Mouse (Mus musculus) bone marrow, adult 2 months (tissue): ENCODE data around the gene Snrnp200. TPM values are rescaled to one million over a fixed set of nuclear protein-coding genes. Genes with fewer than 3 reads are reported as not detected.
"Not testable (repeated sequence)": the region's sequence is repeated elsewhere in the genome, so short reads cannot be mapped to it uniquely, and the experiment has no call there.

ENCODE experiments used
- H3K27ac ChIP-seq: fragments of 200-500 bp; 2 replicates; pipeline ENCODE4 v1.5.1; 2012; ENCODE audit warnings: low read depth, mild to moderate bottlenecking, control low read depth, inconsistent platforms, low read length; ENCODE audit not compliant: control insufficient read depth, poor library complexity, insufficient read depth
- H3K4me1 ChIP-seq: fragments of 200-500 bp; 2 replicates; pipeline ENCODE4 v1.6.1; 2011; ENCODE audit warnings: low read length; ENCODE audit not compliant: control insufficient read depth, insufficient read depth
- H3K4me3 ChIP-seq: fragments of 200-500 bp; replicated peaks from 2 replicates; pipeline ENCODE3; 2011; ENCODE audit warnings: mild to moderate bottlenecking, low read depth, low read length, control low read depth; ENCODE audit not compliant: control insufficient read depth
- CTCF ChIP-seq: fragments of 200-500 bp; IDR thresholded peaks from 2 replicates; pipeline ENCODE4 v1.5.1; 2011; ENCODE audit warnings: low read length, control low read depth; ENCODE audit not compliant: control insufficient read depth, insufficient read depth
- POLR2A ChIP-seq: fragments of 200-500 bp; IDR thresholded peaks from 2 replicates; pipeline ENCODE4 v1.6.1; 2011; ENCODE audit warnings: low read depth, mild to moderate bottlenecking, control low read depth, low read length, borderline replicate concordance; ENCODE audit not compliant: control insufficient read depth
- WGBS: fragments of 180-500 bp; shearing (Covaris S2); methylation state at CpG from one replicate; pipeline ENCODE4 v1.1.7; 2018; 5-methylcytosine and 5-hydroxymethylcytosine counted together
- polyA plus RNA-seq: library from polyadenylated mRNA; stranded (reverse); fragments of >200 nt; gene quantifications from 2 replicates; pipeline ENCODE4 v1.2.4, GENCODE M21; 2011; ENCODE audit warnings: low replicate concordance; ENCODE audit not compliant: missing spikeins, insufficient read depth, insufficient read length

Snrnp200 gene
- polyA plus RNA-seq, 1 experiment: 29.0 TPM

DNA sequence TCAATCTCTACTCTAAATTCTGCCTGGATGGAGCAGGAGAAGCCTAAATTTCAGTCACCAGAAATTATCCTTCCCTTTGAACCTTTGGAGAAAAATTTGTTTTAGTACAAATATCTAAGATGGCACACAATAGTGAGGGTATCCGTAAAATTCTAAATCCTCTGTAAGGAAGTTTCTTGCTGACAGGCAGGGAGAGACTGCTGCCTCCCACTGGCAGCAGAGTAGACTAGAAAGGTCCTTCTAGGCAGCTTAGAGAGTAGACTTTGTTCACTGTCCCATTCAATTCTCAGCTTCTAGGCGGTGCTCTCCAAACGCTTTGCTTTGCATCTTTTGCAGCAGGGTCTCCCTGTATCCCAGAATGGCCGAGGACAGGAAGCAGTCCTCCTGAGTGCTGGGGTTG, 59.7 kb downstream of the Snrnp200 start:
- no peak overlapping the region for H3K4me3 ChIP-seq
- TF ChIP-seq POLR2A (no peak), CTCF (no peak)
- peaks cover 2% of the 10 kb centered on the region for H3K4me1 ChIP-seq
- WGBS: 70% methylated on average over 4 of the region's 4 CpGs
- 0 out of 2 replicates have a peak overlapping the region, but pooled peaks have one; percentile 18 for H3K27ac ChIP-seq

DNA sequence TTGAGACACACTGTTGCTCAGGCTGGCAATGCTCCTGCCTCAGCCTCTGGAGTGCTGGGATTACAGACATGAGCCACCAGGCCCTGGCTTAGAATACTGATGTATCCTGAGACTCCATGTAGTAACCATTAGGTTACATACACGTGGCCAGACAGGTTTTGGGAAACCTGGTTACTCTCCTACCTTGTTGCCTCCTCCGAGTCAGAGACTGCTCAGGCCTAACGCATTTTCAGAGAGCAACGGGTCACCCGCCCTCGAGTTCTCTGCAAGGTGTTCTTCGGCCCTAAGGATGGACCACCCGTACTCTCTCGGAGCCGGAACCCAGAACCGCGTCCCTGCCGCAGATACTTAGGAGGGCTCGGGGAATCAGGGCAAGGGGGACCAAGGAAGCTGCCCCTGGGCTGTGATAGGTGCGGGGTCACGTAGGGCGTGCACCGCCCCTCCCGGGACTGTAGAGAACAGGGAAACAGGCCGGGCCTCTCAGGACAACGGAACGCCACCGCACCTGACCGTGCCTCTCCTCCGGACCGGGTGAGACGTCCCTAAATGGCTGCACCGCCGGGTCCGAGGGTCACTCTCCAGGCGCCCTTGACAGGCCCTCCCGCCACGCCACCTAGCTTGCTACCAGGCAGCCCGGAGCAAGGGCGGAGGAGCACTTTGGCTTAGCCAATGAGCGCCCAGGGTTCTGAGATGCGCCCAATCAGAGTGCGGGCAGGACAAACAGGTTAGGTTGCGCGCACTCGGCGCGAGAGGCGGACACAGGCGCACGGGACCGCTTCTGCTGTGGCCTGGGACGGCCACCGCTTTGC, 61.5 kb downstream of the Snrnp200 start, which contains the start of gene Stard7:
Stard7 (plus strand) TSS at position 728 of the 809 bp plus-strand sequence.
- H3K4me1 ChIP-seq: peaks cover 3% of the 10 kb centered on the region
- H3K27ac ChIP-seq: peak within 1 kb of the TSS; percentile 88
- peak within 1 kb of the TSS; percentile 89 for H3K4me3 ChIP-seq
- TF ChIP-seq POLR2A (peak; percentile 69), CTCF (no peak)
- WGBS: under 1% methylated on average over 49 of the region's 49 CpGs

DNA sequence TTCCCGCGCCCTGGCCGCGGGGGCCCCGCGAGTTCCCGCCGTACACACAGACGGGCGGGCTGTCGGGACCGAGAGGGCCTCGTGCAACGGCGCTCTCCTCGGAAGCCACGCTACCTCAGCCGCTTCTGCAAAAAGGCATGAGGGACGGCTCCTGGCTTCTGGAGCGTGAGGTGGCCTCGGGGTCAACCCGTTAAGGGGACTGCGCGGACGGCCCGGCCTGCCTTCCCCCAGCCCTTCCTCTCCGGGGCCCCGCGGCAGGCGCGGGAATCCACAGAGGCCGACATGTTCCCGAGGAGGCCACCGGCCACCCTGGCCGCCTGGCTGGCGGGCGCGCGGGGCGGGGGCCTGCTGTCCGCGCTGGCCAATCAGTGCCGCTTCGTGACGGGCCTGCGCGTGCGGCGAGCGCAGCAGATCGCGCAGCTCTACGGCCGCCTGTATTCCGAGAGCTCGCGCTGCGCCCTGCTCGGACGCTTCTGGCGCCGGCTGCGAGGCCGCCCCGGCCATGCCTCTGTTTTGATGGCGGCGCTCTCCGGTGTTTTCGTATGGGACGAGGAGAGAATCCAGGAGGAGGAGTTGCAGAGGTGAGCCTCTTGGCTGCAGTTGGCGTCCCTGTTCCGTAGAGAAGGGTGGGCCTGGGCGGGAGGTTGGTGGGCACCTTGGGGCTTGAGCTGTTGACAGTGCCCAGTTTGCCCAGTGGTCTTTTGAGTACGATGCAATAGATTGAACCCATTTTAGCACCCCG, 62.3 kb downstream of the Snrnp200 start:
- Histone ChIP-seq H3K4me3 (peak overlapping the region; percentile 89), H3K27ac (peak overlapping the region; percentile 88), H3K4me1 (peaks cover 3% of the 10 kb centered on the region)
- TF ChIP-seq POLR2A (peak; percentile 59; the same call in 1 of the 2 replicates), CTCF (no peak)
- under 1% methylated on average over 75 of the region's 75 CpGs for WGBS

DNA sequence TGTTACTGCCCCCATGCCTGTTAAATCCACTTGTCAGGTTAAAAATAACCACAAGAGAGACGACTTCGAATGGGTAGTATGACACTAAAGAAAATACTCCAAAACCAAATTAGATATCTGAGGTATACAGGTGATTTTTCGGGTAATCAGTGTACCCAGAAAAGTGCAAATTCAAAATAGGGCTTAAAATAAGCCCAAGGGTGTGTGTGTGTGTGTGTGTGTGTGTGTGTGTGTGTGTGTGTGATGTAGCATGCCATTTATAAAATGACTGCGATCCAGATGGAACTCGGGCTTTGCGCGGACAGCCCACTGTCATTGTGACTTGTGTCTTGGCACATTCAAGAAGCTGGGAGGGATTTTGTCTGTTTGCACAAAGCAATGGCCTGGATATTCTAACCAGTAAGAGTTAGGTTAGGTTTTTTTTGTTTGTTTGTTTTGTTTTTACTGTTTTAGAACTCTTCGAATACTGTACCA, 62.9 kb downstream of the Snrnp200 start:
- Histone ChIP-seq H3K27ac (peak overlapping the region; percentile 88), H3K4me1 (peaks cover 3% of the 10 kb centered on the region), H3K4me3 (peak overlapping the region; percentile 89)
- WGBS: 6% methylated on average over 8 of the region's 8 CpGs
- no peak for TF ChIP-seq POLR2A
- no peak for TF ChIP-seq CTCF

DNA sequence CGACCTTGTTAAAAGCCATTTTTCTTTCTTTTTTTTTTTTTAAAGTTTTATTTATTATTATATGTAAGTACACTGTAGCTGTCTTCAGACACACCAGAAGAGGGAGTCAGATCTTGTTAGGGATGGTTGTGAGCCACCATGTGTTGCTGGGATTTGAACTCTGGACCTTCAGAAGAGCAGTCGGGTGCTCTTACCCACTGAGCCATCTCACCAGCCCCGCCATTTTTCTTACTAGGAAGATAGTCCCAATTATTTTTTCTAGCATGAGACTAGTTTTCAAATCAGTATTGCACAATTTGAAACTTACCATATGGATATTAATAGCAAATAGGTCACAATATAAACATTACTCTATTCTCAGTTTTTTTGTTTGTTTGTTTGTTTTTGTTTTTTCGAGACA, 63.9 kb downstream of the Snrnp200 start:
- not testable (repeated sequence) for H3K27ac ChIP-seq, H3K4me1 ChIP-seq, H3K4me3 ChIP-seq
- WGBS: 74% methylated on average over 4 of the region's 4 CpGs

DNA sequence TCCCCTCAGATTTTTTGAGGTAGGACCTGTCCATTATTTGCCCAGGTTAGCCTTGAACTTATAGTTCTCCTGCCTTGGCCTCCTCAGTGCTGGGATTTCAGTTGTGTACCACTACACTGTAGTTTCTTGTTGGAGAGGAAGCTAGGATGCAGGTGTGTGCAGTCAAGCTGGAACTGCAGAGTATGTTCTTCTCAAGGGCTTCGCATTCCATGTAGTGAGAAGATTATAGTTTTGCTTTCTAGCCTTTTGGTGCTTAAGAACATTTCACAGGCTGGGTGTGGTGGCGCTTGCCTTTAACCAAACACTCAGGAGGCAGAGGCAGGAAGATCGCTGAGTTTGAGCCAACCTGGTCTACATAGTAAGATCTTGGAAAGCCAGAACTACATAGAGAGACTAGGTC, 64.6 kb downstream of the Snrnp200 start:
- TF ChIP-seq CTCF (no peak), POLR2A (no peak)
- Histone ChIP-seq H3K4me1 (peaks cover 3% of the 10 kb centered on the region), H3K4me3 (no peak overlapping the region), H3K27ac (peak overlapping the region; percentile 48; the same call in 1 of the 2 replicates)
- 86% methylated on average over 3 of the region's 3 CpGs for WGBS

DNA sequence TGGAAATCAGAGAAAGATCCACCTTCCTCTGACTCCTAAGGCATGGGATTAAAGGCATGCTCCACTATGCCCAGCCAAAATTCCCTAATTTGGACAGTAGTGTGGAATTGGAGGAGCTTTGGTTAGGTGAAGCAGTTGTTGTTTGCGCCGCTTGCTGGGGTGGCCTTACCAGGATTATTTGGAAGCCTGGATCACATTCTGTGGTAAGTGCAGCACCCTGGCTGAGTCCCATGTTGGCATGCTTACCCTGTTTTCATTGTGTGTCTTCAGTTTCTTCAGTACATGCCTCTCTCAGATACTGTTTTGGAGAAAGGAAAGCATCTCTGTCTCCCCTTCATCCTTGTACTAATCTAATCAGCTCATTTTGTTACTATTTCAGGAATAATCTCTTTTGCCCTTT, 66.4 kb downstream of the Snrnp200 start:
- Histone ChIP-seq H3K27ac (no peak overlapping the region), H3K4me3 (no peak overlapping the region)
- 83% methylated on average over 2 of the region's 2 CpGs for WGBS

More for the DNA sequence above, 66.4 kb downstream of the Snrnp200 start:
- no peak for TF ChIP-seq CTCF
- TF ChIP-seq POLR2A: no peak
- peaks cover 3% of the 10 kb centered on the region for H3K4me1 ChIP-seq
